Mouse (Mus musculus) kidney, embryonic 16.5 days (tissue): ENCODE results near the gene Grm4. TPM values are rescaled to one million over a fixed set of nuclear protein-coding genes. Genes with fewer than 3 reads are reported as not detected.

ENCODE experiments used
- ATAC-seq: fragments of 200-750 bp; cut with Nextera tagmentation; 2 replicates; pipeline ENCODE4 v1.8.0; 2017; ENCODE audit warnings: moderate TSS enrichment; ENCODE audit not compliant: low FRiP score, low TSS enrichment
- H3K27ac ChIP-seq: fragments of 300-500 bp; sonication (generic); 2 replicates; pipeline ENCODE4 v1.5.1; 2014; ENCODE audit warnings: low read length
- H3K27me3 ChIP-seq: fragments of 300-500 bp; sonication (generic); 2 replicates; pipeline ENCODE4 v1.6.1; 2014; ENCODE audit warnings: low read length, control low read depth, mixed read lengths; ENCODE audit not compliant: insufficient read depth
- H3K36me3 ChIP-seq: fragments of 300-500 bp; sonication (generic); 2 replicates; pipeline ENCODE4 v1.6.1; 2014; ENCODE audit warnings: low read length, control low read depth, mixed read lengths; ENCODE audit not compliant: insufficient read depth
- H3K4me1 ChIP-seq: fragments of 300-500 bp; sonication (generic); 2 replicates; pipeline ENCODE4 v1.6.1; 2014; ENCODE audit warnings: low read length, control low read depth, mixed read lengths; ENCODE audit not compliant: insufficient read depth
- H3K4me2 ChIP-seq: fragments of 300-500 bp; sonication (generic); replicated peaks from 2 replicates; pipeline ENCODE4 v1.6.1; 2014; ENCODE audit warnings: low read depth, low read length
- H3K4me3 ChIP-seq: fragments of 300-500 bp; sonication (generic); 2 replicates; pipeline ENCODE4 v1.5.1; 2014; ENCODE audit warnings: mild to moderate bottlenecking, low read length
- H3K9ac ChIP-seq: fragments of 300-500 bp; sonication (generic); replicated peaks from 2 replicates; pipeline ENCODE4 v1.6.1; 2014; ENCODE audit warnings: low read length
- H3K9me3 ChIP-seq: fragments of 300-500 bp; sonication (generic); 2 replicates; pipeline ENCODE4 v1.6.1; 2016; ENCODE audit warnings: low read length, control low read depth
- WGBS: fragments of 180-500 bp; shearing (Covaris S2); extraction: QIAGEN DNeasy Blood & Tissue Kit; methylation state at CpG from one replicate; pipeline ENCODE4 v1.1.7; 2014; 5-methylcytosine and 5-hydroxymethylcytosine counted together
- polyA plus RNA-seq: library from polyadenylated mRNA; unstranded; fragments of >200 nt; fragmentation: Nextera tagmentation; extraction: Ambion mirVana; gene quantifications from 2 replicates; pipeline ENCODE4 v1.2.1, GENCODE M21; 2015

Gene Grm4
- polyA plus RNA-seq, 1 experiment from 2014 or later, result 0.91 TPM

GRCm38 (mm10) chr17:27453045-27453444 is 68.2 kb downstream of the Grm4 start:
- H3K9me3 ChIP-seq, result no peaks in the 10 kb centered on the region
- H3K4me1 ChIP-seq, result no peaks in the 10 kb centered on the region
- H3K27ac ChIP-seq, result no peak overlapping the region
- no peak for ATAC-seq
- no peak overlapping the region for H3K4me2 ChIP-seq
- no peaks in the 10 kb centered on the region for H3K36me3 ChIP-seq
- H3K4me3 ChIP-seq, result no peak overlapping the region
- no peak overlapping the region for H3K9ac ChIP-seq
- H3K27me3 ChIP-seq, result no peaks in the 10 kb centered on the region
- 83% methylated on average over 8 of the region's 8 CpGs for WGBS

DNA sequence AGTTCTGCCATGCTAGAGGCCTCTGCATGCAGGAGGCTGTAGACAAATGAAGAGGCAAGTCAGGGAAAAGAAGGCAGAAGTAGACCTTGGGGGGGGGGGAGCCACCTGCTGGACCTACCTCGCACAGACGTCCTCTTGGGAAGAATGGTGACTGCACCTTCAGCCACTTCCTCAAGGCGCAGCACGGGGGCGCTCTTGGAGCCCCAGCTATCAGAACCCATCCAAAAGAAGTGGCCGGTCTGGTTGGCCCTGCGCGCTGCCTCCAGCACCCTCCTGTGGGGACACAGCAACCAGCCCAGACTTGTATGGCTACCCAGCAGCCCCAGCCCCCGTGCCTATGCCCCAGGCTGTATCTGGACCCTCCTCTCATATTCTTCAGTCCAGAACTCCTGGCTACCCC is 69.4 kb downstream of the Grm4 start:
- Histone ChIP-seq H3K27ac (no peak overlapping the region), H3K9me3 (no peaks in the 10 kb centered on the region), H3K36me3 (no peaks in the 10 kb centered on the region), H3K9ac (no peak overlapping the region), H3K27me3 (0 out of 2 replicates have a peak, but pooled peaks cover under 1% of the 10 kb centered on the region), H3K4me1 (no peaks in the 10 kb centered on the region), H3K4me2 (no peak overlapping the region), H3K4me3 (no peak overlapping the region)
- ATAC-seq, result no peak
- 24% methylated on average over 9 of the region's 9 CpGs for WGBS

- ATAC-seq, result no peak
- WGBS, result 92% methylated on average over 14 of the region's 14 CpGs
- Histone ChIP-seq H3K4me3 (no peak overlapping the region), H3K9me3 (no peaks in the 10 kb centered on the region), H3K4me2 (no peak overlapping the region), H3K27me3 (0 out of 2 replicates have a peak, but pooled peaks cover 5% of the 10 kb centered on the region), H3K9ac (no peak overlapping the region), H3K27ac (no peak overlapping the region), H3K36me3 (no peaks in the 10 kb centered on the region), H3K4me1 (no peaks in the 10 kb centered on the region)
Measured at GRCm38 (mm10) chr17:27451216-27451615, 70.0 kb downstream of the Grm4 start.

GRCm38 (mm10) chr17:27449757-27450330 is 71.4 kb downstream of the Grm4 start:
- H3K4me2 ChIP-seq, result no peak overlapping the region
- ATAC-seq, result no peak
- 77% methylated on average over 14 of the region's 14 CpGs for WGBS

DNA sequence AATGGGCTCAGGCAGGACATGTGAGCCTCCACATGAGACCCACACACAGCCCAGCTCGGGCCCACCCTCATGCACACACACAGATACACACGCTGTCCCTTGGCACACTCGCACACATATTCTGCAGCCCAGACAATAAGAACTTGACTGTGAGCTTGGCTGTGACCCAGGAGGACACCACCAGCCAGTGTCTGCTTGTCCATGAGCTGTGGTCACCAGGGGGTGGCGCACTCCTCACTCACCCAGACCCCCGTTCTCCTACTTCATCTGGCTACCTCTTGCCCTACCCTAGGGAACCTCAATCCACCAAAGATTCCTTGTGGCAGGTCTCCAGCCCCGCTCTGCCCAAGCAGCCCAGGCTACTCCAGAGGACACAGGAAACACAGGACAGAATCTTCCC is 72.5 kb downstream of the Grm4 start:
- 73% methylated on average over 6 of the region's 6 CpGs for WGBS
- no peaks in the 10 kb centered on the region for H3K36me3 ChIP-seq
- no peaks in the 10 kb centered on the region for H3K9me3 ChIP-seq
- H3K9ac ChIP-seq, result no peak overlapping the region
- peaks cover 7% of the 10 kb centered on the region for H3K4me1 ChIP-seq
- no peak overlapping the region for H3K4me2 ChIP-seq
- no peak for ATAC-seq
- 0 out of 2 replicates have a peak, but pooled peaks cover 5% of the 10 kb centered on the region for H3K27me3 ChIP-seq
- H3K4me3 ChIP-seq, result no peak overlapping the region
- no peak overlapping the region for H3K27ac ChIP-seq

More at GRCm38 (mm10) chr17:27449757-27450330, 71.4 kb downstream of the Grm4 start:
- Histone ChIP-seq H3K9me3 (no peaks in the 10 kb centered on the region), H3K4me1 (peaks cover 7% of the 10 kb centered on the region), H3K27me3 (0 out of 2 replicates have a peak, but pooled peaks cover 5% of the 10 kb centered on the region), H3K4me3 (no peak overlapping the region), H3K9ac (no peak overlapping the region), H3K27ac (no peak overlapping the region), H3K36me3 (no peaks in the 10 kb centered on the region)

DNA sequence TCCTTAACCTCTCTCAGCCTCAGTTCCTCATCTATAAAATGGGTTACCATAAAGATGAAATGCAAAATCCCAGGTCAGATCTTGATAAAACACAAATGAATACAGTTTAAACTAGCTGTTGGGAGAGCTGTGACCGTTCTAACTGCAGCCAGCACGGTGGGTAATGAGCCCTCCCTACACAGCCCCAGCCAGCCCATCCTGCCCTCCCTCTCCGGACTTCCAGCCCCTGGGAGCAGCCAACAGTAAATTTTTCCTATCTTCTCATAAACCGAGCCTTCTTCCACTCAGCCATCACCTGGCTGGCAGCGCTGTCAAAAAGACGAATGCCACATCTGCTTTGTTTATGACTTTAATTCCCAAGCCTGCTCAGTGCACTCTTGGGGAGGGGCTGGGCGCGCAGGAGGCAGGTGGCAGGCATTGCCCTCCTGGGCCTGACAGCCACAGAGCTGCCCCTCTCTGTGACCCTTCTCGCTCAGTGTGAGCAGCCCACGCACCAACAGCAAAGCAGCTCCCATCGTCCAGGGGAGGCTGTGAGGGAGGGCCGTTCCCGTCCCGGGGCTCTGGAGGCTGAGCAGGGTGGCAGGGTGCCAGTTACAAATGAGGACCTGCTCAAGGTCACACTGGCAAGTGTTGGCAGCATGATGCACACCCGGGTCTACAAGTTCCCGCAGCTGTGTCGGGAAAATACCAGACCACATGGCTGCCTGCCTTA is 75.7 kb downstream of the Grm4 start:
- H3K9ac ChIP-seq, result no peak overlapping the region
- 15% methylated on average over 17 of the region's 17 CpGs for WGBS
- H3K36me3 ChIP-seq, result no peaks in the 10 kb centered on the region
- no peak overlapping the region for H3K4me3 ChIP-seq
- 0 out of 2 replicates have a peak, but pooled peaks cover 5% of the 10 kb centered on the region for H3K27me3 ChIP-seq
- H3K9me3 ChIP-seq, result no peaks in the 10 kb centered on the region
- no peak overlapping the region for H3K4me2 ChIP-seq
- peaks cover 7% of the 10 kb centered on the region for H3K4me1 ChIP-seq
- ATAC-seq, result peak; percentile 72
- no peak overlapping the region for H3K27ac ChIP-seq

- H3K27ac ChIP-seq, result no peak overlapping the region
- H3K4me2 ChIP-seq, result no peak overlapping the region
- H3K9ac ChIP-seq, result no peak overlapping the region
- H3K9me3 ChIP-seq, result no peaks in the 10 kb centered on the region
- 23% methylated on average over 13 of the region's 13 CpGs for WGBS
- H3K4me3 ChIP-seq, result no peak overlapping the region
- ATAC-seq, result no peak
- H3K27me3 ChIP-seq, result 0 out of 2 replicates have a peak, but pooled peaks cover 5% of the 10 kb centered on the region
- H3K36me3 ChIP-seq, result no peaks in the 10 kb centered on the region
- peaks cover 16% of the 10 kb centered on the region for H3K4me1 ChIP-seq
Measured at GRCm38 (mm10) chr17:27442538-27443113, 78.6 kb downstream of the Grm4 start.

GRCm38 (mm10) chr17:27441778-27442177 is 79.4 kb downstream of the Grm4 start:
- Histone ChIP-seq H3K9ac (no peak overlapping the region), H3K36me3 (no peaks in the 10 kb centered on the region), H3K4me2 (no peak overlapping the region), H3K27ac (no peak overlapping the region), H3K4me3 (no peak overlapping the region), H3K27me3 (0 out of 2 replicates have a peak, but pooled peaks cover 5% of the 10 kb centered on the region), H3K9me3 (no peaks in the 10 kb centered on the region), H3K4me1 (peaks cover 16% of the 10 kb centered on the region)
- WGBS, result 68% methylated on average over 7 of the region's 7 CpGs
- no peak for ATAC-seq

- Histone ChIP-seq H3K4me1 (peaks cover 27% of the 10 kb centered on the region), H3K9ac (no peak overlapping the region), H3K36me3 (no peaks in the 10 kb centered on the region), H3K4me3 (no peak overlapping the region), H3K27ac (0 out of 2 replicates have a peak overlapping the region, but pooled peaks have one; percentile 6), H3K9me3 (no peaks in the 10 kb centered on the region), H3K27me3 (no peaks in the 10 kb centered on the region), H3K4me2 (0 out of 2 replicates have a peak overlapping the region, but pooled peaks have one; percentile 11)
- ATAC-seq, result peak; percentile 53
- 23% methylated on average over 13 of the region's 13 CpGs for WGBS
Measured at GRCm38 (mm10) chr17:27435799-27436198, 85.4 kb downstream of the Grm4 start.
